Mouse (Mus musculus): ENCODE results near the gene Ahsg. TPM values are rescaled to one million over a fixed set of nuclear protein-coding genes. Genes with fewer than 3 reads are reported as not detected.

Ahsg gene
- polyA plus RNA-seq (2017; shearing (Covaris generic)) = not detected

DNA sequence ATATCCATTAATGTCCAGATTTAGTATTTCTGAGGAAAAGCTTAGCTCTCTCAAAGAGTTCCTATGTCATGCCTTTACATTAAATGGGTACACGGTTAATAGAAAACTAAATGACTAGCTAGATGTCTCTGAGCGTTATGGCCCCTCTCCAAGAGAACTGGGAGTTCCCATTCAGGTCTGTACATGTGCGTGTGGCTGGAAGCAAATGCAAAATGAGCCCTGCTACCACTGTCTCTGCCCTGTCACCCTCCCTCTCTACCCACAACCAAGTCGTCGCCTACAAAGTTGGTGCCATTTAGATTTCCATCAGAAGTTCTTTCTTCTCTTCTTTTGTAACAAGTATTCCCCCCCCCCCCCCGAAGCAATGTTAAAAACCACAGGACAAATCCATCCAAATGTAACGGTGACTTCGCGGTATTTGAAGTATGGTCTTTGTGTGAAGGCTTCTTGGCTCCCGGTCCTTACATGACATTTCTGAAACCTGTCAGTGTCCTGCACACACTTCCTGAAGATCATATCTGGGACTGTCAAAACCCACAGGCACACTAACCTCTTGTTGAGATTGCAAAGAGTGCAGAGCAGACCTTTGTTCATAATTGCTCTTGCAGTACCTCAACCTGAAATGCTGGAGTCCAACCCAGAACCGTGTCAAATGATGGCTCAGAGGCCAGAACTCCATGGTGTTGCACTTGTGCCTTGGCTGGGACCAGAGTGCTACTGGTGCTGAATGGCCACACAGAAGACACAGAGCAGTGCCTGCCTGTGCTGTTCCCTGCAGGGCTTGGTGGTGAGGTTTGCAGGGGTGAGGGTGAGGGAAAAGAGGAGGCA, at the start of gene Ahsg:
Gene Ahsg, plus strand, starts transcription at position 595 of the 828 bp plus-strand sequence.

DNA sequence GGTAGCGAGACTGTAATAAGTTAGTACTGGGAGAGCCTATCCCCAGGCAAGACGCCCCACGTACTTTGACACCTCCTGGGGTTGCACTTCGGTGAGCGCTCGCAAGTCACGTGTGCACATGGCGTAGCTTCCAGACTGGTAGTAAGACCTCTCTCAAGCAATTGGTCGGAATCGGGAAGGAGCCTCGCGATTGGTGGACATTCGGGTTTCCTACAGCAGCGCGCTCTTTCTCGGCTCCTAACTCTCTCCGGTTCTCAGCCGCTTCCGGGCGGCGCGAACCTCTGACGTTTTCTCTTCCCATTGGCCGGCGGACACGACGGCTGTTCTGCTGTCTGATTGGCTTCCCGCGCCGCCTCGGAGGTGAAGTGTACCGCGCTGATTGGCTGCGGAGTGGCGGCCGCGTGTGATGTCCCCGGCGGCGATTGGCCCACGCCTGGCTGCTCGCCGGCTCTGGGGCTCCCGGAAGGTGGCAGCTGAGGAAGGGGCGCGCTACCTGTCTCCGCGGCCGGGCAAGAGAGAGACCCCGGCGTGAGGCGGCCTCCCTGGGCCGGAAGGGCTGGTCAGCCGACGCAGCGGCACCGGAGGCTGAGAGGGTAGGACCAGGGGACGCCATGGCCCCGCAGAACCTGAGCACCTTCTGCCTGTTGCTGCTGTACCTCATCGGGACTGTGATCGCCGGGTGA, 33.5 kb upstream of the Ahsg start, which contains the start of the genes Tbccd1 and Dnajb11:
Gene Tbccd1, minus strand, starts transcription at position 239 of the 683 bp plus-strand sequence.
Gene Dnajb11, plus strand, starts transcription at position 415 of the 683 bp plus-strand sequence.

DNA sequence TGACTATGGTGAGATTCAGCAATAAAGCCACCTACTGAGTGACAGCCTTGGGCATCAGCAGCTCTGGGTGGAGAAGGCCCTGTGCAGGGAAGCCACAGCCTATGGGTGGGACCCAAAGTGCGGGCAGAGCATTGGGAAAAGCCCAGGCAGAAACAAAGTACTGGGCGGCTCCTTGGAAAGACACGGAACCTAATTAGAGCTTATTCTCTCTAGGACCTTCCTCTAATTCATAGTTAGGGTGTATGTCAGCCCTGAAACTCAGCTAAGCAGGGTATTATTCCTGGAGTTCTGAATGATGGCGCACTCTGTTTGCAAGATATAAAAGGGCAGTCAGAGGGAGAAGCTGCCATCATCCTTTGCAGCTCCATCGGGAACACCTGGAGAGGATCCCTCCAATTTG, 27.0 kb downstream of the Ahsg start, which contains the start of gene Fetub:
Gene Fetub, plus strand, starts transcription at position 301 of the 400 bp plus-strand sequence.

Other genes with a start within 250 kb of the Ahsg start
- gene Dgkg, start 234.1 kb upstream of the Ahsg start, polyA plus RNA-seq (2017; shearing (Covaris generic)) = 2.9 TPM
- gene Crygs, start 79.7 kb upstream of the Ahsg start, polyA plus RNA-seq (2017; shearing (Covaris generic)) = not detected
- 23.3 TPM for gene Tbccd1, start 33.6 kb upstream of the Ahsg start, polyA plus RNA-seq (2017; shearing (Covaris generic))
- gene Dnajb11, start 33.4 kb upstream of the Ahsg start, polyA plus RNA-seq (2017; shearing (Covaris generic)) = 129 TPM
- gene Fetub, start 27.1 kb downstream of the Ahsg start, polyA plus RNA-seq (2017; shearing (Covaris generic)) = not detected
- not detected for gene Hrg, start 59.8 kb downstream of the Ahsg start, polyA plus RNA-seq (2017; shearing (Covaris generic))
- gene Kng2, start 138.2 kb downstream of the Ahsg start, polyA plus RNA-seq (2017; shearing (Covaris generic)) = not detected
- not detected for gene Kng1, start 166.6 kb downstream of the Ahsg start, polyA plus RNA-seq (2017; shearing (Covaris generic))
- gene Eif4a2, start 216.2 kb downstream of the Ahsg start, polyA plus RNA-seq (2017; shearing (Covaris generic)) = 275 TPM
- gene Rfc4, start 236.5 kb downstream of the Ahsg start, polyA plus RNA-seq (2017; shearing (Covaris generic)) = 33.4 TPM